Mouse (Mus musculus): Measurements from ENCODE around the gene Pla2g2e. TPM values are rescaled to one million over a fixed set of nuclear protein-coding genes. Genes with fewer than 3 reads are reported as not detected.
"Not testable (repeated sequence)": the region's sequence is repeated elsewhere in the genome, so short reads cannot be mapped to it uniquely, and the experiment has no call there.

Gene Pla2g2e
- polyA plus RNA-seq, 1 experiment from 2014 or later = not detected

DNA sequence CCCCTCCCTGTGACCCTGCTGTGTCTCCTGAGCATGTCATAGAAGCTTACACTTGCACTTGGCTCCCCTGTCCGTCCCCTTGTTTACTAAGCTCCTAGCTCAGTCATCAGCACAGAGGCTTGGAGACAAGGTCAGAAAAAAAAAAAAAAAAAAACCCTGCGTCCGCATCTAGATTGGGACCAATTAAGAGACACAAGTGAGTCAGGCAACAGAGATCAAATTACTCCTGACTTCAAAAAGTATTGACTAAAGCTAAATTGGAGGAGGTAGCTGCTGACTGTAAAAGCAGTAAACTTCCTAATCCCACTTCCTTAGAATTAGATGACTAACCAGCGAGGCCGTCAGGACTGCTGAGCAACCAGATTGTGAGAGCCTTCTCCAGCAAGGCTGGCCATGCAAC, 12.7 kb upstream of the Pla2g2e start:
- 32% methylated on average over 5 of the region's 5 CpGs for WGBS
- no peak overlapping the region for H3K4me3 ChIP-seq (replicated peaks)

DNA sequence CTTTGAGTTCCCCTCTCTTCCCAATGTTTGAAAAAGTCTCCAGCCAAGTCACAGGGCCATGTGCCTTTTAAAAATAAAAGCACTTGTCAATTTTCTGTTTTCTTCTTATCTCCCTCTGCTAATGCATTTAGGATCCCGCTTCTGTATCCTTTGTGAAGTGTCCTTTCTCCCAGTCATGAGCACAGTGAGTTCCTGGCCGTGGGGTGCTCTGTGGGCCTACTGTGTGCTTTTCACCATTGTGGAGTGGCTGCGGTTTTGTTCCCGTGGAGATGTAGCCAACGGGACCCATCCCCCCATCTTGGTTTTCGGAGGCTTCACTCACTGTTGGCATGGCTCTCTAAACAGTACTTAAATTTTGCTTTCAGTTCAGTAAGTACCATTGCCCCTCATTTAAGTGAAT, 11.8 kb upstream of the Pla2g2e start:
- Histone ChIP-seq H3K9me3 (no peaks in the 10 kb centered on the region), H3K4me1 (replicated peaks) (no peaks in the 10 kb centered on the region), H3K4me3 (replicated peaks) (no peak overlapping the region), H3K27me3 (replicated peaks) (no peaks in the 10 kb centered on the region), H3K27ac (no peak overlapping the region), H3K4me2 (replicated peaks) (no peak overlapping the region), H3K36me3 (no peaks in the 10 kb centered on the region), H3K9ac (no peak overlapping the region)
- ATAC-seq = no peak
- 65% methylated on average over 6 of the region's 6 CpGs for WGBS

More for the DNA sequence above, 12.7 kb upstream of the Pla2g2e start:
- H3K9ac ChIP-seq = no peak overlapping the region
- no peaks in the 10 kb centered on the region for H3K4me1 ChIP-seq (replicated peaks)
- no peak for ATAC-seq
- no peaks in the 10 kb centered on the region for H3K36me3 ChIP-seq
- no peak overlapping the region for H3K4me2 ChIP-seq (replicated peaks)
- no peaks in the 10 kb centered on the region for H3K27me3 ChIP-seq (replicated peaks)
- no peaks in the 10 kb centered on the region for H3K9me3 ChIP-seq
- H3K27ac ChIP-seq = no peak overlapping the region

GRCm38 (mm10) chr4:138866413-138866812, 11.3 kb upstream of the Pla2g2e start:
- no peak overlapping the region for H3K9ac ChIP-seq
- no peaks in the 10 kb centered on the region for H3K36me3 ChIP-seq
- H3K4me2 ChIP-seq (replicated peaks) = no peak overlapping the region
- no peak overlapping the region for H3K27ac ChIP-seq
- ATAC-seq = 0 out of 2 replicates have a peak, but pooled peaks have one; percentile 23
- no peaks in the 10 kb centered on the region for H3K9me3 ChIP-seq
- H3K4me1 ChIP-seq (replicated peaks) = no peaks in the 10 kb centered on the region
- H3K27me3 ChIP-seq (replicated peaks) = no peaks in the 10 kb centered on the region
- H3K4me3 ChIP-seq (replicated peaks) = no peak overlapping the region
- 11% methylated on average over 7 of the region's 7 CpGs for WGBS

DNA sequence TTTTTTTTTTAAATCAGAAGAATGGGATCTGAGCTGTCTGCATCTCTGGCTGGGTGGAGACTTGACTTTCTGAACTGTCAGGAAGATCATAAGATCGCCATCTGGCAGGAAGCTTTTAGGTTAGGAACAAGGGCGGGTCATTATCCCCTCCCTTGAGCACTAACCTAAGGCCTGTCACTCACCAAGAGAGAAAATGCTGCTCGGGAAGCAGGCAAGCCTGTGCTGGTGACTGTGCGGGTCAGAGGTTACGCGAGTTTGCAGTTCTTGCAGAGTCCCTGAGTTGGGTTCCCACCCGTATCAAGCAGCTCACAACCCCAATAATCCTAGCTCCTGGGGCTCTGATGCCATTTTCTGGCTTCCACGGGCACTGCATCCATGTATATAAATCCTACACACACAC, 9.1 kb upstream of the Pla2g2e start:
- WGBS = 57% methylated on average over 8 of the region's 8 CpGs

DNA sequence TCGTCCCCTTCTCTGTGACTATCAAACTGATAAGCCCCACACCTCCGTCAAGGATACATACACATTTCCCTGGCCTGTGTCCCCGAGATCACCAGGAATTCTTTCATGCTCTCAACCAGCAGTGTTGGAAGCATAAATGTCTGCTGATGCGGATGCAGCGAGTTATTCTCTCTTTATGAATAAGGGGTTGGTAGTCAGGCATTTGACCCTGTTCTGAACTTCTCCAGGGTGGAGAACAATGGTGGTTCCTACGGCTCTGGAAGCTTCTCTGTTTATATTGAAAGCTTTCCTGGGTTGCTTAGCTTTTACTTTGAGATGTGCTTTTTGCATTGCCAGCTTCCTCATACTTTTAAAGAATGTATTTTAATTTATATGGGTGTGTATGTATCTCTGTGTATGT, 3.9 kb upstream of the Pla2g2e start, which contains the start of gene Gm13030:
Gene Gm13030 (minus strand): TSS at position 101 of the 400 bp plus-strand sequence.
- no peaks in the 10 kb centered on the region for H3K27me3 ChIP-seq (replicated peaks)
- no peak within 1 kb of the TSS for H3K27ac ChIP-seq
- no peak within 1 kb of the TSS for H3K4me3 ChIP-seq (replicated peaks)
- H3K9ac ChIP-seq = no peak within 1 kb of the TSS
- H3K36me3 ChIP-seq = no peaks in the 10 kb centered on the region
- H3K4me1 ChIP-seq (replicated peaks) = no peaks in the 10 kb centered on the region
- no peak for ATAC-seq
- no peak within 1 kb of the TSS for H3K4me2 ChIP-seq (replicated peaks)
- WGBS = 74% methylated on average over 6 of the region's 6 CpGs
- H3K9me3 ChIP-seq = no peaks in the 10 kb centered on the region

More for the DNA sequence above, 9.1 kb upstream of the Pla2g2e start:
- no peaks in the 10 kb centered on the region for H3K36me3 ChIP-seq
- H3K4me1 ChIP-seq (replicated peaks) = no peaks in the 10 kb centered on the region
- ATAC-seq = no peak
- H3K9ac ChIP-seq = no peak overlapping the region
- no peak overlapping the region for H3K27ac ChIP-seq
- no peaks in the 10 kb centered on the region for H3K9me3 ChIP-seq
- no peaks in the 10 kb centered on the region for H3K27me3 ChIP-seq (replicated peaks)
- H3K4me3 ChIP-seq (replicated peaks) = no peak overlapping the region
- H3K4me2 ChIP-seq (replicated peaks) = no peak overlapping the region

GRCm38 (mm10) chr4:138875275-138875674, 2.5 kb upstream of the Pla2g2e start:
- H3K4me2 ChIP-seq (replicated peaks); H3K4me1 ChIP-seq (replicated peaks); H3K4me3 ChIP-seq (replicated peaks); ATAC-seq; H3K27ac ChIP-seq; H3K9me3 ChIP-seq; H3K27me3 ChIP-seq (replicated peaks); H3K9ac ChIP-seq; H3K36me3 ChIP-seq: not testable (repeated sequence)
- WGBS = 91% methylated on average over 2 of the region's 2 CpGs

DNA sequence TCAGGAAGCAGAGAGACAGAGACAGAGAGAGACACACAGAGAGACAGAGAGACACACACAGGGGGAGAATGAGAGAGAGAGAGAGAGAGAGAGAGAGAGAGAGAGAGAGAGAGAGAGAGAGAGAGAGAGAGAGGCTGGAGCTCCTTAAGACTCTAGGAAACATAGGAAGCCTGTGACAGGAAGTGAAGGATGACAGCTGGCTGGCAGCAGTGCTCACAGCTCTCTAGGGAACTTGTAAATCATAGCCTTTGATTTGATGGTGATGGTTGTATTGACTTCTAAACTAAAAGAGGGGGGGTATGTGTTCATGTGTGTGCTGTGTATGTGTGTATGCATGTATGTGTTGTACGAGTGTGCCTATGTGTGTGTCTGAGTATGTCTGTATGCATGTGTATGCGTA, 1.8 kb upstream of the Pla2g2e start:
- no peaks in the 10 kb centered on the region for H3K27me3 ChIP-seq (replicated peaks)
- H3K36me3 ChIP-seq = no peaks in the 10 kb centered on the region
- no peak overlapping the region for H3K9ac ChIP-seq
- WGBS = 95% methylated on average over 2 of the region's 2 CpGs
- H3K4me1 ChIP-seq (replicated peaks) = no peaks in the 10 kb centered on the region
- no peak overlapping the region for H3K4me2 ChIP-seq (replicated peaks)
- H3K4me3 ChIP-seq (replicated peaks) = no peak overlapping the region
- H3K9me3 ChIP-seq = no peaks in the 10 kb centered on the region
- no peak overlapping the region for H3K27ac ChIP-seq
- no peak for ATAC-seq

GRCm38 (mm10) chr4:138878783-138879182, 1.0 kb downstream of the Pla2g2e start:
- 0 out of 2 replicates have a peak, but pooled peaks cover 6% of the 10 kb centered on the region for H3K4me1 ChIP-seq (replicated peaks)
- no peak overlapping the region for H3K9ac ChIP-seq
- H3K4me2 ChIP-seq (replicated peaks) = no peak overlapping the region
- H3K4me3 ChIP-seq (replicated peaks) = no peak overlapping the region
- WGBS = 51% methylated on average over 8 of the region's 8 CpGs
- H3K36me3 ChIP-seq = no peaks in the 10 kb centered on the region
- H3K27me3 ChIP-seq (replicated peaks) = no peaks in the 10 kb centered on the region
- no peak overlapping the region for H3K27ac ChIP-seq
- ATAC-seq = no peak
- no peaks in the 10 kb centered on the region for H3K9me3 ChIP-seq

DNA sequence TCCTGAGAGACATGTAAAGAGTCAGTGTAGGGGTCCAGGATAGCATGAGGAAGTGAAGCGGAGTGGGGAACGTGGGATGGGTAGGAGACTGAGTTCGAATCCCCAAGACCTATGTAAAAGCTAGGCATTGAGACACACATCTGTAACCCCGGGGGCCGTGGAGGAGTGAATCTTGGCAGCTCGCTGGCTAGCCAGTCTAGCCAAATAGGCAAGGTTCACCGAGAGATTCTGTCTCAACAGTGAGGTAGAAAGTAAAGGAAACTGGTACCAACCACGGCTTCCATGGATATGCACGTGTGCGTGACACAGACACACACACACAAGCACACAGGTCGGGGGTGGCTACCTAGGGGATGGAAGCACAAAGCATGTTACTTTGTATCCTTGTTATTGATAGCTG, 2.1 kb downstream of the Pla2g2e start:
- 87% methylated on average over 11 of the region's 11 CpGs for WGBS
- Histone ChIP-seq H3K9me3 (no peaks in the 10 kb centered on the region), H3K27ac (no peak overlapping the region), H3K9ac (no peak overlapping the region), H3K4me2 (replicated peaks) (no peak overlapping the region), H3K4me3 (replicated peaks) (no peak overlapping the region), H3K27me3 (replicated peaks) (no peaks in the 10 kb centered on the region), H3K4me1 (replicated peaks) (0 out of 2 replicates have a peak, but pooled peaks cover 6% of the 10 kb centered on the region), H3K36me3 (no peaks in the 10 kb centered on the region)
- ATAC-seq = no peak

- WGBS = 80% methylated on average over 7 of the region's 7 CpGs
- Histone ChIP-seq H3K9me3 (no peaks in the 10 kb centered on the region), H3K27me3 (replicated peaks) (no peaks in the 10 kb centered on the region), H3K4me1 (replicated peaks) (0 out of 2 replicates have a peak, but pooled peaks cover 6% of the 10 kb centered on the region), H3K27ac (no peak overlapping the region), H3K4me2 (replicated peaks) (no peak overlapping the region), H3K36me3 (no peaks in the 10 kb centered on the region), H3K9ac (no peak overlapping the region), H3K4me3 (replicated peaks) (no peak overlapping the region)
- ATAC-seq = peak; percentile 31; the same call in 1 of the 2 replicates
Observed at GRCm38 (mm10) chr4:138880811-138881584, 3.3 kb downstream of the Pla2g2e start.

GRCm38 (mm10) chr4:138882179-138882578, 4.4 kb downstream of the Pla2g2e start:
- Histone ChIP-seq H3K4me3 (replicated peaks) (no peak overlapping the region), H3K9ac (no peak overlapping the region), H3K27me3 (replicated peaks) (no peaks in the 10 kb centered on the region), H3K27ac (no peak overlapping the region), H3K4me1 (replicated peaks) (0 out of 2 replicates have a peak, but pooled peaks cover 6% of the 10 kb centered on the region), H3K4me2 (replicated peaks) (peak overlapping the region; percentile 44), H3K36me3 (no peaks in the 10 kb centered on the region), H3K9me3 (no peaks in the 10 kb centered on the region)
- 13% methylated on average over 16 of the region's 16 CpGs for WGBS
- no peak for ATAC-seq

- Histone ChIP-seq H3K4me2 (replicated peaks) (no peak overlapping the region), H3K27me3 (replicated peaks) (no peaks in the 10 kb centered on the region), H3K9ac (no peak overlapping the region), H3K36me3 (no peaks in the 10 kb centered on the region), H3K4me1 (replicated peaks) (0 out of 2 replicates have a peak, but pooled peaks cover 6% of the 10 kb centered on the region), H3K4me3 (replicated peaks) (no peak overlapping the region), H3K9me3 (no peaks in the 10 kb centered on the region), H3K27ac (no peak overlapping the region)
- 11% methylated on average over 6 of the region's 6 CpGs for WGBS
- peak; percentile 54; the same call in 1 of the 2 replicates for ATAC-seq
Observed at GRCm38 (mm10) chr4:138884261-138884660, 6.5 kb downstream of the Pla2g2e start.

GRCm38 (mm10) chr4:138889165-138889564, 11.4 kb downstream of the Pla2g2e start:
- Histone ChIP-seq H3K9ac (no peak overlapping the region), H3K27ac (no peak overlapping the region), H3K4me2 (replicated peaks) (no peak overlapping the region), H3K9me3 (no peaks in the 10 kb centered on the region), H3K4me1 (replicated peaks) (no peaks in the 10 kb centered on the region), H3K4me3 (replicated peaks) (no peak overlapping the region), H3K27me3 (replicated peaks) (no peaks in the 10 kb centered on the region), H3K36me3 (no peaks in the 10 kb centered on the region; the same call in 1 of the 2 replicates)
- 60% methylated on average over 7 of the region's 7 CpGs for WGBS
- no peak for ATAC-seq
